Mouse (Mus musculus): ENCODE measurements around the gene Adcy1. TPM values are rescaled to one million over a fixed set of nuclear protein-coding genes. Genes with fewer than 3 reads are reported as not detected.

The Adcy1 gene
- total and polyA plus RNA-seq, 2 experiments, result under 0.01 to 0.16 TPM

DNA sequence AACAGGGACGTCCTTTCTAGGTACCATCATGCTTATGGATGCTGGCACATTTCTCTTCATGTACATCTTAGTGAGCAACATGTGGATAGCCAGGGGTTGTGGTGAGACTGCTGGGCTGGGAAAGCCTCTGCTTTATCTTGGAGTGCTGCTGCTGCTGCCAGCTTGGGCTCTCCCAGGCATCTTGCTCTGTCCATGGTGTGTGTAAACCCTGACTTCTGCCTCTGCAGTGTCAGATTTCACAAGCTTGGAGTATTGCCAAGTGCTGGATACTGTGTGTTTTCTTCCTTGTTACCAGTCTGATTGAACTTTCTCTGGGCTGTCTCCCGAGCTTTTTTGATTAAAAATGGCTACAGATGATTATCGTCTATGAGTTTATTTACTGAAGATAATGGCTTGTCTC lies 79.4 kb downstream of the Adcy1 start:
- Histone ChIP-seq H3K4me1 (ENCODE audit: control insufficient read depth, insufficient read depth, low read length) (peaks cover 8% of the 10 kb centered on the region; the same call in 1 of the 2 replicates), H3K27ac (replicated peaks; ENCODE audit: insufficient read depth, low read depth, low read length) (no peak overlapping the region), H3K4me3 (ENCODE audit: insufficient read depth, low read depth, low read length) (no peak overlapping the region), H3K27me3 (ENCODE audit: control insufficient read depth, insufficient read depth, low read length) (no peaks in the 10 kb centered on the region), H3K9ac (ENCODE audit: low read depth, low read length) (no peak overlapping the region), H3K79me2 (ENCODE audit: control insufficient read depth, insufficient read depth, low read length) (no peaks in the 10 kb centered on the region), H3K36me3 (ENCODE audit: control insufficient read depth, insufficient read depth, low read length) (no peaks in the 10 kb centered on the region)
- DNase-seq (ENCODE audit: extremely low read depth, low read depth, low spot score), result peak; percentile 88
- whole genome bisulfite sequencing, result 21% methylated on average over 3 of the region's 3 CpGs
- TF ChIP-seq CTCF (IDR thresholded peaks at IDR 0.05; ENCODE audit: low read depth, low read length), result no peak
- TF ChIP-seq POLR2A (IDR thresholded peaks at IDR 0.05; ENCODE audit: extremely low read depth, insufficient read depth, low read length), result no peak

DNA sequence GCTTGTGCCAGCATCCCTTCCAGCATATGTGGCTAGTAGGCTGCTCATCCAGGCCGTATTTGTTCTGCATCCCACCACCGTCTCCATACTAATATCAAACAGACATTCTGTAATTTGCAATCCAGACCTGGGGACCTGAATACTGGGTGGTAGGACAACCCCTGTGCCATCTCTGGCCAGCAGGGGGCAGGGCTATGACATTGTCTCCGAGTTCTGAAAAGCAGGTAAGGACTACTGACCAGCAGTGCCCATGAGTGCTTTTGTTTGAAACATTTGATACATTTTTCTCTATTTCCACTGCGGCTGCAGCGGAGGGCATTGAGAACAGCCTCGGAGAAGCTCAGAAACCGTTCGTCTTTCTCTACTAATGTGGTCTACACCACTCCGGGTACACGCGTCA lies 81.1 kb downstream of the Adcy1 start:
- WGBS, result 68% methylated on average over 11 of the region's 11 CpGs
- Histone ChIP-seq H3K9ac (ENCODE audit: low read depth, low read length) (no peak overlapping the region), H3K4me3 (ENCODE audit: insufficient read depth, low read depth, low read length) (no peak overlapping the region), H3K36me3 (ENCODE audit: control insufficient read depth, insufficient read depth, low read length) (no peaks in the 10 kb centered on the region), H3K27me3 (ENCODE audit: control insufficient read depth, insufficient read depth, low read length) (no peaks in the 10 kb centered on the region), H3K79me2 (ENCODE audit: control insufficient read depth, insufficient read depth, low read length) (no peaks in the 10 kb centered on the region), H3K4me1 (ENCODE audit: control insufficient read depth, insufficient read depth, low read length) (peaks cover 12% of the 10 kb centered on the region; the same call in 1 of the 2 replicates), H3K27ac (replicated peaks; ENCODE audit: insufficient read depth, low read depth, low read length) (no peak overlapping the region)
- peak; percentile 37 for DNase-seq (ENCODE audit: extremely low read depth, low read depth, low spot score)
- TF ChIP-seq POLR2A (IDR thresholded peaks at IDR 0.05; ENCODE audit: extremely low read depth, insufficient read depth, low read length) (no peak), CTCF (IDR thresholded peaks at IDR 0.05; ENCODE audit: low read depth, low read length) (peak; percentile 81)

DNA sequence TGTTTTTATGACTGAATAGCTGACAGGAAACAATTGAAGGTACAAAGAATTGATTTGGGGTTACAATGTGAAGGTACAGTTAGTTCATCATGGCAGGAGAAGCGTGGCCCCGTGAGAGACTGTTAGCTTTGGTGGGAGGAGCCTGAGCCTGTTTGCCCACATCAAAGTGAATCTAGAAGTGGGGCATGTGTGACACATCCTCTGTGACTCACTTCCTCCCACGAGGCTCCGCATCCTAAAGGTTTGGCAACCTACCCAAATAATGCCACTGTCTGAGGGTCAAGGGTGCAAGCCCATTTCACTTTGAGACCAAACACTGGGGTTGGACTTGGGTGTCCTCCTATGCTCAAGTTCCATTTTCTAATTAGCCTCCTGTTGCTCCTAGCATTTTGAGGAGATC lies 81.9 kb downstream of the Adcy1 start:
- Histone ChIP-seq H3K79me2 (ENCODE audit: control insufficient read depth, insufficient read depth, low read length) (no peaks in the 10 kb centered on the region), H3K4me1 (ENCODE audit: control insufficient read depth, insufficient read depth, low read length) (peaks cover 12% of the 10 kb centered on the region; the same call in 1 of the 2 replicates), H3K27ac (replicated peaks; ENCODE audit: insufficient read depth, low read depth, low read length) (no peak overlapping the region), H3K36me3 (ENCODE audit: control insufficient read depth, insufficient read depth, low read length) (no peaks in the 10 kb centered on the region), H3K27me3 (ENCODE audit: control insufficient read depth, insufficient read depth, low read length) (no peaks in the 10 kb centered on the region), H3K9ac (ENCODE audit: low read depth, low read length) (no peak overlapping the region), H3K4me3 (ENCODE audit: insufficient read depth, low read depth, low read length) (no peak overlapping the region)
- WGBS, result 21% methylated on average over 4 of the region's 4 CpGs
- no peak for TF ChIP-seq CTCF (IDR thresholded peaks at IDR 0.05; ENCODE audit: low read depth, low read length)
- peak; percentile 22 for DNase-seq (ENCODE audit: extremely low read depth, low read depth, low spot score)

DNA sequence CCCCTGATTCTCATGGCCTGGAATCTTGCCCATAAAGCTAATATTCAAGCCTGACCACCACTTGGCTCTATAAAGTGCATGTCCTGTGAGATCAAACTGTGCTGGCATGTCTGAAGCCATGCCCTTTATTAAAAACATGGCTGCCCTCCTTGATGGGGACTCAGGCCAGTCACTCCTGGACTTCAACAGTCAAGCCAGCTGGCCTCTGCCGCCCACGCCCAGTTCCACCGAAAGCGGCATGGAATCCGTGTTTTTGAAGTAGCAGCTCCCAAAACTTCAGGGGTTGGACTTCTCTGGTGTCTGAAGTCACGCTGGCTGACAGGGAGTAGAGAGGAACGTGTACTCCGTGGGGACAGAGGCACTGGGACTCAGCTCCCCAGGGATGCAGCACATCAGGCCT lies 84.2 kb downstream of the Adcy1 start:
- H3K27me3 ChIP-seq (ENCODE audit: control insufficient read depth, insufficient read depth, low read length), result no peaks in the 10 kb centered on the region
- H3K9ac ChIP-seq (ENCODE audit: low read depth, low read length), result no peak overlapping the region
- DNase-seq (ENCODE audit: extremely low read depth, low read depth, low spot score), result no peak
- no peak for TF ChIP-seq CTCF (IDR thresholded peaks at IDR 0.05; ENCODE audit: low read depth, low read length)
- H3K27ac ChIP-seq (replicated peaks; ENCODE audit: insufficient read depth, low read depth, low read length), result peak overlapping the region; percentile 45
- 65% methylated on average over 8 of the region's 8 CpGs for WGBS
- H3K79me2 ChIP-seq (ENCODE audit: control insufficient read depth, insufficient read depth, low read length), result no peaks in the 10 kb centered on the region
- no peaks in the 10 kb centered on the region for H3K36me3 ChIP-seq (ENCODE audit: control insufficient read depth, insufficient read depth, low read length)
- H3K4me3 ChIP-seq (ENCODE audit: insufficient read depth, low read depth, low read length), result no peak overlapping the region
- peaks cover 22% of the 10 kb centered on the region for H3K4me1 ChIP-seq (ENCODE audit: control insufficient read depth, insufficient read depth, low read length)

- Histone ChIP-seq H3K9ac (ENCODE audit: low read depth, low read length) (no peak overlapping the region), H3K4me1 (ENCODE audit: control insufficient read depth, insufficient read depth, low read length) (peaks cover 23% of the 10 kb centered on the region), H3K79me2 (ENCODE audit: control insufficient read depth, insufficient read depth, low read length) (no peaks in the 10 kb centered on the region), H3K27ac (replicated peaks; ENCODE audit: insufficient read depth, low read depth, low read length) (peak overlapping the region; percentile 45), H3K27me3 (ENCODE audit: control insufficient read depth, insufficient read depth, low read length) (no peaks in the 10 kb centered on the region), H3K4me3 (ENCODE audit: insufficient read depth, low read depth, low read length) (no peak overlapping the region), H3K36me3 (ENCODE audit: control insufficient read depth, insufficient read depth, low read length) (no peaks in the 10 kb centered on the region)
- WGBS, result 31% methylated on average over 7 of the region's 7 CpGs
- no peak for TF ChIP-seq POLR2A (IDR thresholded peaks at IDR 0.05; ENCODE audit: extremely low read depth, insufficient read depth, low read length)
- no peak for TF ChIP-seq CTCF (IDR thresholded peaks at IDR 0.05; ENCODE audit: low read depth, low read length)
- DNase-seq (ENCODE audit: extremely low read depth, low read depth, low spot score), result peak; percentile 85
These were observed 84.7 kb downstream of the Adcy1 start for GRCm38 (mm10) chr11:7147945-7148344.

GRCm38 (mm10) chr11:7149471-7149870 lies 86.2 kb downstream of the Adcy1 start:
- TF ChIP-seq CTCF (IDR thresholded peaks at IDR 0.05; ENCODE audit: low read depth, low read length) (no peak), POLR2A (IDR thresholded peaks at IDR 0.05; ENCODE audit: extremely low read depth, insufficient read depth, low read length) (no peak)
- no peak for DNase-seq (ENCODE audit: extremely low read depth, low read depth, low spot score)
- Histone ChIP-seq H3K79me2 (ENCODE audit: control insufficient read depth, insufficient read depth, low read length) (no peaks in the 10 kb centered on the region), H3K4me1 (ENCODE audit: control insufficient read depth, insufficient read depth, low read length) (peaks cover 29% of the 10 kb centered on the region), H3K9ac (ENCODE audit: low read depth, low read length) (no peak overlapping the region), H3K27me3 (ENCODE audit: control insufficient read depth, insufficient read depth, low read length) (no peaks in the 10 kb centered on the region), H3K4me3 (ENCODE audit: insufficient read depth, low read depth, low read length) (no peak overlapping the region), H3K36me3 (ENCODE audit: control insufficient read depth, insufficient read depth, low read length) (no peaks in the 10 kb centered on the region), H3K27ac (replicated peaks; ENCODE audit: insufficient read depth, low read depth, low read length) (no peak overlapping the region)
- WGBS, result 82% methylated on average over 7 of the region's 7 CpGs

All from liver, adult 2 months (tissue).